8 mouse cellular contexts compared by ENCODE assay signal in the genomic region with DNA sequence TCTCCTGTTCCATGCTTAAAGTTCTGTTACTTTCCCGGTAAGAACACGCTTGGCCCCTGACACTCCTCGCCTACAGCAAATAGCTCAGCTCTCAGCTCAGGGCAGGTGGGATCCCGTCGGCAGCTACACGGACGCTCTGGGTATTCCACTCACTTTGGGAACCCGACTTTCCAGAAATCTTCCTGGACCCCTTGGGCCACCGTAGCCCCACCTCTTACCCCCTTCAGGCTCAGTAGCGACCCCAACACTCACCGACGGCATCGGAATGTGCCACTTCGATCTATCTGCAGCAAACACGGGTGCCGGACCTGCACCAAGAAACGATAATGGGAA. TPM values are rescaled to one million over a fixed set of nuclear protein-coding genes. Genes with fewer than 3 reads are reported as not detected.
DNase-seq lines count a peak whose midpoint lies in the region; ATAC-seq and TF ChIP-seq lines count a peak whose summit lies in the region.

TSS of gene Ganc (plus strand) at position 244 of the 333 bp plus-strand sequence.

- no peak for TF ChIP-seq CTCF in bone marrow, adult 2 months (IDR thresholded peaks at IDR 0.05; ENCODE audit: control insufficient read depth, insufficient read depth, low read length)
- TF ChIP-seq CTCF in intestine, postnatal 0 days (IDR thresholded peaks at IDR 0.05; ENCODE audit: low read depth), result peak; percentile 26

- H3K4me2 ChIP-seq in lung, embryonic 15.5 days, result peak within 1 kb of the TSS; percentile 66
- H3K4me2 ChIP-seq in intestine, postnatal 0 days (replicated peaks; ENCODE audit: low read depth), result peak within 1 kb of the TSS; percentile 90
- peak within 1 kb of the TSS; percentile 75 for H3K4me2 ChIP-seq in midbrain, embryonic 13.5 days (replicated peaks)

- H3K4me1 ChIP-seq in lung, embryonic 15.5 days, result peaks cover 16% of the 10 kb centered on the region
- peaks cover 3% of the 10 kb centered on the region for H3K4me1 ChIP-seq in bone marrow, adult 2 months (ENCODE audit: control insufficient read depth, insufficient read depth, low read length)
- H3K4me1 ChIP-seq in intestine, postnatal 0 days (replicated peaks; ENCODE audit: control insufficient read depth, insufficient read depth, low read length), result 0 out of 2 replicates have a peak, but pooled peaks cover 4% of the 10 kb centered on the region
- peaks cover 24% of the 10 kb centered on the region for H3K4me1 ChIP-seq in midbrain, embryonic 13.5 days (replicated peaks)

- WGBS in lung, embryonic 15.5 days, result 0% methylated on average over 17 of the region's 17 CpGs
- whole genome bisulfite sequencing in bone marrow, adult 2 months, result under 1% methylated on average over 17 of the region's 17 CpGs
- under 1% methylated on average over 17 of the region's 17 CpGs for WGBS in intestine, postnatal 0 days
- 0% methylated on average over 17 of the region's 17 CpGs for WGBS in midbrain, embryonic 13.5 days

- H3K27ac ChIP-seq in lung, embryonic 15.5 days, result peak within 1 kb of the TSS; percentile 96
- peak within 1 kb of the TSS; percentile 91 for H3K27ac ChIP-seq in bone marrow, adult 2 months (ENCODE audit: control insufficient read depth, insufficient read depth, low read depth, low read length, poor library complexity)
- H3K27ac ChIP-seq in intestine, postnatal 0 days (ENCODE audit: low read depth, low read length), result peak within 1 kb of the TSS; percentile 97
- peak within 1 kb of the TSS; percentile 84 for H3K27ac ChIP-seq in midbrain, embryonic 13.5 days

- TF ChIP-seq POLR2A in bone marrow, adult 2 months (IDR thresholded peaks at IDR 0.05; ENCODE audit: borderline replicate concordance, control insufficient read depth, low read depth, low read length), result no peak

- peak within 1 kb of the TSS; percentile 61 for H3K4me3 ChIP-seq in lung, embryonic 15.5 days
- peak within 1 kb of the TSS; percentile 87 for H3K4me3 ChIP-seq in bone marrow, adult 2 months (replicated peaks; ENCODE audit: control insufficient read depth, low read depth, low read length)
- peak within 1 kb of the TSS; percentile 95 for H3K4me3 ChIP-seq in intestine, postnatal 0 days (ENCODE audit: low read depth, low read length)
- H3K4me3 ChIP-seq in midbrain, embryonic 13.5 days (replicated peaks), result peak within 1 kb of the TSS; percentile 80

- peak within 1 kb of the TSS; percentile 77 for H3K9ac ChIP-seq in lung, embryonic 15.5 days
- H3K9ac ChIP-seq in intestine, postnatal 0 days (ENCODE audit: low read depth, low read length), result peak within 1 kb of the TSS; percentile 85
- peak within 1 kb of the TSS; percentile 77 for H3K9ac ChIP-seq in midbrain, embryonic 13.5 days (replicated peaks)

- ATAC-seq in lung, embryonic 15.5 days (ENCODE audit: borderline replicate concordance, extremely low read depth, low FRiP score, low TSS enrichment), result peak; percentile 79
- peak; percentile 44; the same call in 1 of the 2 replicates for ATAC-seq in intestine, postnatal 0 days
- ATAC-seq in midbrain, embryonic 13.5 days, result peak; percentile 89

- intact Hi-C loops in gastrocnemius, postnatal 36 days (cut with DNase I), result no loop called here

- H3K27me3 ChIP-seq in lung, embryonic 15.5 days, result no peaks in the 10 kb centered on the region
- H3K27me3 ChIP-seq in intestine, postnatal 0 days (replicated peaks; ENCODE audit: control insufficient read depth, insufficient read depth, low read length), result no peaks in the 10 kb centered on the region
- no peaks in the 10 kb centered on the region for H3K27me3 ChIP-seq in midbrain, embryonic 13.5 days

- no peak for DNase-seq in lung, postnatal 25 days (ENCODE audit: low spot score)
- DNase-seq in gastrocnemius, postnatal 36 days, result no peak
- no peak for DNase-seq in T-cell, adult 2 months (ENCODE audit: low spot score)
- no peak for DNase-seq in kidney, adult 18-20 months

- H3K36me3 ChIP-seq in lung, embryonic 15.5 days, result no peaks in the 10 kb centered on the region
- peaks cover 6% of the 10 kb centered on the region; the same call in 1 of the 2 replicates for H3K36me3 ChIP-seq in intestine, postnatal 0 days (ENCODE audit: control insufficient read depth, insufficient read depth)
- no peaks in the 10 kb centered on the region for H3K36me3 ChIP-seq in midbrain, embryonic 13.5 days

- no peaks in the 10 kb centered on the region; the same call in 1 of the 2 replicates for H3K9me3 ChIP-seq in lung, embryonic 15.5 days
- H3K9me3 ChIP-seq in intestine, postnatal 0 days (ENCODE audit: control insufficient read depth), result no peaks in the 10 kb centered on the region
- peaks cover 6% of the 10 kb centered on the region; the same call in 1 of the 2 replicates for H3K9me3 ChIP-seq in midbrain, embryonic 13.5 days

RNA-seq across cellular contexts. Expression of gene Ganc, which starts in this region (rescaled TPM):
- polyA plus RNA-seq in lung, embryonic 15.5 days (2015; fragmentation: Nextera tagmentation; extraction: Ambion mirVana), result 7.2 and 9.7 TPM in 2 replicates
- 5.3 and 8.0 TPM in 2 replicates for polyA plus RNA-seq in bone marrow, adult 2 months (2011; ENCODE audit: insufficient read depth, insufficient read length, low replicate concordance, missing spikeins)
- 10 to 100 TPM; 29.6 to 40.7 TPM for total RNA-seq in gastrocnemius, postnatal 36 days (2021)
- 9.0 and 11.1 TPM in 2 replicates for polyA plus RNA-seq in intestine, postnatal 0 days (2015; fragmentation: Nextera tagmentation; extraction: Ambion mirVana)
- 9.4 and 9.5 TPM in 2 replicates for polyA plus RNA-seq in midbrain, embryonic 13.5 days (2015; fragmentation: Nextera tagmentation; extraction: Ambion mirVana)
